Mouse (Mus musculus) CD4-positive helper T cell, adult 2 months (primary cell): ENCODE measurements around the gene St6galnac5.
A peak's percentile ranks its signal among the peaks of the same experiment; 100 is the strongest.

Experiments
- DNase-seq: peaks from one replicate; pipeline ENCODE4 v3.0.0-alpha.2; 2012; ENCODE audit warnings: low read depth, missing footprints, low spot score

St6galnac5 gene

DNA sequence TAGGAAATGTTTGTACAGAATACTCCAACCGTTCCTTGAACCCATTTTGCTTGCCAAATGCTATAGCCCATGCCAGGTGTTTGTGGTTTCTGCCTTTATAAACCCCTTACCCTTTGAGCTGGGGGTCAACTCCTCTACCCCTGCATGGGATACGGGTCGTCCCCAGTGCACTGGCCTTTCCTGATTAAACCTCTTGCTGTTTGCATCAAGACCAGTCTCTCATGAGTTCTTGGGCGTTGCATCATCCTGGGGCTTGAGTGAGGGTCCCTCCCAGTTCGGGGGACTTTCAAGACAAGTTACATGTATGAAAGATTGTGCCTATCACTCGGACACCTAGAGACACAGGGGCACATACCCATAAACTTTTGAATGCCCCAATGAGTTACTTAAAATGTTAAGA lies 67.7 kb downstream of the St6galnac5 start:
- no peak for DNase-seq

DNA sequence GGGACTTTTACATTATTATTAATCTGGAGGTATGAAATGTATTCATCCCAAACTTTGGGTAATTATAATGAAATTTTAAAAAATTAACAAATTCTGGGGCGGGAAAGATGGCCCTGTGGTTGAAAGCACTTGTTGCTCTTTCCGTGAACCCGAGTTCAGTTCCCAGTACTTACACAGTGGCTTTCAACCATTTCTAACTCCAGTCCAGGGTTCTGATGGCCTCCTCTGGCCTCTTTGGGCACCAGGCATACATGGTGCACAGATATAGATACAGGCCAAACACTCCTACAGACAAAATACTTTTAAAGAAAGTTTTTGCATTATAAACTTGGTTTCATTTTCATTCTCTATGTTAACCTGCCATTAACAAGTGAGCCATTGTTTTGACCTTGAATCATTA lies 68.4 kb downstream of the St6galnac5 start:
- DNase-seq = no peak

DNA sequence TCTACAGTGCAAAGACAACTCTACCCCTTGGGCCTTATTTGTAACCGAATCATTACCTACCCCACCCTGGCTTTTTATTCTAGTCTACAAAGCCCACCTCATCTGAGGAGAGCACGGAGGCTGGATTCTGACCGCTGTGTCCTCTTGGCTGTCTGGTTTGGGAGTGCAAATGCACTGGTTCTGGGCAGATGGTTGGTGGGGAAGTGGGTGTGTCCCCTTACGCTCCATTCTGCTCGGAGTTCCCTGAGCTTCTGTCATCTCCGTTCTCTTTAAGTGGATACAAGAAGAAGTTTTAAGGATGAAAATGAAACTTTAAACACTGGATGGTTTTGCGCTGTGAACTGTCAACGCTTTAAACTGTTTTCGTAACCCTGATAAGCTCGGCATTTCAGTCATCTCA lies 68.9 kb downstream of the St6galnac5 start:
- DNase-seq = no peak

DNA sequence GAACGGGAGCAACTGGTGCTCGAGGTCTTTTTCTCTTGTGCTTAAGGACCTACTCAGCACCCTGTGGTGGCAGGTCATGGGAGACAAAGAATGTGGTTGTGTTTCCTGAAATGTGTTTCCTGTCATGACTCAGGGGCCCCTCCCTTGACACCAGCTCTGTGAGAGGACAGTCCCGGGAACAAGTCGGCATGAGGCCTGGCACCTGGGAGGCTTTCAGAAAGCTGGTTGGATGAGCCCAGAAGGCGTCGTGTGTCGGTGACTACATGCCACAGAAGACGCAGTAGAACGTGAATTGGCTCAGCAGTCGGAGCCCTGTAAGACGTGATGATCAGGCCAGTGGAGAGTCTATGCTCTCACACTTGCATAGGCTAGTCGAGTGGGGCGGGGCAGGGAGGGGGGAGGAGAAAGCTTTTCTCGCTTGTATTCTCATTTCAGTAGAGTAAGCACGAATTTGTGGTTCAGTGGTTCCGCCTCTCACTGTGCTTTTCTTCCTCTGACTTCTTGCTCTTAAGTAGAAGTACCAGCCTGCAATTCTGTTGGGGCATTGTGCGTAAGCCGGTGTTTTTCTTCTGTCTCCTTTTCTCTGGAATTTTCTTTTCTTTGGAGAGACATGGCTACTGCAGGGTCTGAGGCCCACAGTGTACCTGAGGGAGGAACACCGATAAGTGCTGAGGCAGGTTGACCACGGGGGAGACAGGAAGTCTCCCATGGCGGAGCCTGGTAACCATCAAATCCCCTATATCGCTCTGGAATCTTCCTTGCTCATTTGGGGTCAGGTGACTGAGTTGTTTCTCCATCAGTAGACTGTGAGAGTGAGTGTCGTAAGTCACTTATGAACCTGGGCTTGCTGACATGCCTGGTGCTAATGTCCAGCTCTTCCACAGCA lies 69.6 kb downstream of the St6galnac5 start:
- DNase-seq = peak; percentile 94

DNA sequence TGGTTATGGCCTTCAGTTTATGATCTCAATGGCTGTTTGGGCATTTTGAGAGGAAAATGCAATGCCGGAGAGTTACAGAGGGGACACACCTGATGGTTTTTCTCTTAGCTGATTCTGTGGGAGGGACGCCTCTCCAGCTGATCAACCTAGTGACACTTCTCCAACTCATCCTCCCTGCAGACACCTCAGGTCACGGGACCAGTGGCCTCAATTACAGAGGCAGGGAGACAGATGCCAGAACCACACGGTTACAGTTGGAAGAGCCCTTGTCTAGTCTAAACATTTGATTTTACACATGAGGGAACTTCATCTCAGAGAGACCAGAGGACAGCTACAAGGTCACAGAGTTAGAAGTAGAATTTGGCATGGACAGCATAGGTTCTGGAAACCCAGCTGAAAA lies 70.5 kb downstream of the St6galnac5 start:
- no peak for DNase-seq

- peak; percentile 54 for DNase-seq
These were observed 74.4 kb downstream of the St6galnac5 start for GRCm38 (mm10) chr3:152907683-152908082.

GRCm38 (mm10) chr3:152907087-152907486 lies 75.0 kb downstream of the St6galnac5 start:
- no peak for DNase-seq

GRCm38 (mm10) chr3:152905800-152906199 lies 76.2 kb downstream of the St6galnac5 start:
- DNase-seq = no peak

DNA sequence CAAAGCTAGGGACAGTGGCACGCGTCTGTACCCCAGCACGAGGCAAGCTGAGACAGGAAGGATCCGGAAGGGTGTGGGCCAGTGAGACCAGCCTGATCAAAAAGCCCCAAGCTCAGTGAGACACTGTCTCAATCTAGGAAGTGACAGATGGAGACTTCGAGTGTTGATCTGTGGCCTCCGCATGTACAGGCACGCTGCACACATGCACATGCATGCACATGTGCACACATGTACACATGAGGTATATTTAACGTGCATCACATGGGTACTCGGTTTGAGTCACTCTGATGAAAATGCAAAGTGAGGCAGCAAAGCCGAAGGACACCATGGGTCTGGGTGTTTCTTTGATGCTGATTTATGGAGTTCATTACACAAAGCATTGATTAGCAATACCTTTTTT lies 77.0 kb downstream of the St6galnac5 start:
- no peak for DNase-seq

DNA sequence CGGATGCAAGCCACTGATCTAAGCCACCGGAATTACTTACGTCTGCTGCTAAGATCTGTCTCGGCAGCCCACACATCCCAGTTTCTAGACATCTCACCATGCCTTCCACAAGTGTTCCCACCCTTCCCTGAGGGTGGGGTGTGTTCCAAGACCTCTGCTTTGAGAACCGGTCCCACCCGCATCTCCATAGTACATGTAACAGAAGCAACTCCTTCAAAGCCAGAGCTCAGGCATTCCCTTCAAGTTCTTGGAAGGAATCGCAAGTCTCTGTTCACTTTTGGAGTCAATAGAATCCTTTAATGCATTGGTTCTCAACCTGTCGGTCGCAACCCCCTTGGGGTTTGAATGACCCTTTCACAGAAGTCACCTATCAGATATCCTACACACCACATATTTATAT lies 83.1 kb downstream of the St6galnac5 start:
- DNase-seq = no peak

GRCm38 (mm10) chr3:152897196-152897595 lies 84.8 kb downstream of the St6galnac5 start:
- DNase-seq = peak; percentile 18

DNA sequence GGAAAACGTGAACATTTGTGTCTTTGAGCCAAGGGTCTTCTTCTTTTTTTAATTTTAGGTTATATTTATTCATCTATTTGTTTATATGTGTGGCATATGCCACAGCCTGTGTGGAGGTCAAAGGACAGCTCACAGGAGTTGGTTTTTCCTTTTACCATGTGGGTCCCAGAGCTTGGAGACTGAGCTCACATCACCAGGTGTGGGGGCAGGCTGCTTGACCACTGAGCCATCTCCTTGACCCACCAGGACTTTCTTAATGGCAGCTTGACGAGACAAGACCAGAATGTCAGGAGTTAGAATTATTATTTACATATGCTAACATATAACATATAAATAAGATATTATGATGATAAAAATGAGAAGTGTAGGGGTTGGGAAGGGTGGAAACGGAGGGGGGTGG lies 85.9 kb downstream of the St6galnac5 start:
- DNase-seq = no peak

GRCm38 (mm10) chr3:152894935-152895334 lies 87.1 kb downstream of the St6galnac5 start:
- no peak for DNase-seq

DNA sequence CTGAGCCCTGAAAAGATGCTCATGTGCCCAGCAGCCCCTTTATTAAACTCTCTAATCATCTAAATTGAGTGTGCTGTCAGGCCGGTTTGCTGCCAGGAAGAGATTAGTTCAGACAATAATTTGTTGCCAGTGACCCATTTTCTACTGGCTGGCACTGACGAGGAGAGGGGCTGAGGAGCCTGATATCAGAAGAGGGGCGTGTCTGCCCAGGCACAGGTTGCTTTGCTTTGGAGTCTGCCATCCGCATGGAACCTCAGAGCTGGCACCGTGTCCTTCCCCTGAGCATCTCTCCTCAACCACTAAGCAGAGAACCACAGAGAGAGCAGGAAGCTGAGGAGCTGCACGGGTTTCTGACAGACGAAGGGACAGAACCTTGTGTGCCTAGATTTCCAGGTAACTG lies 93.9 kb downstream of the St6galnac5 start:
- no peak for DNase-seq

- peak; percentile 32 for DNase-seq
These were observed 95.3 kb downstream of the St6galnac5 start for GRCm38 (mm10) chr3:152886749-152887148.

- no peak for DNase-seq
These were observed 98.5 kb downstream of the St6galnac5 start for GRCm38 (mm10) chr3:152883556-152883955.

DNA sequence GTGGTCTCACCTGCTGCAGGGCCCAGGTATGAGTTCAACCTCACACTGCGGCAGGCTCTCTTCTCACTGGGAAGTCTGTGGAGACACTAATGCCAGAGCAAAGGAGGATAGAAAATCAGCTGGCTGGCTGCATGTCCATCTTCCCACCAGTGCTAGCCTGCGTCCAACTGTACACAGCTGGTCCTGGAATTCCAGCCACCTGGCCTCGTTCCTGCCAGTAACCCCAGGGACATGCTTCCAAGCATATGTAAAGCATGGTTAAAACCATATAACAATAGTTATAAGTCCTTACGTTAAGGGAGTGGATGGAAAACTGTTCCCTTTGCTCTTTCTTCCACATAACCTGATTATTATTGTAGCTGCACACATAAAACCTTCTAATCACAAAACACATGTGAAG lies 100.3 kb downstream of the St6galnac5 start:
- DNase-seq = no peak

DNA sequence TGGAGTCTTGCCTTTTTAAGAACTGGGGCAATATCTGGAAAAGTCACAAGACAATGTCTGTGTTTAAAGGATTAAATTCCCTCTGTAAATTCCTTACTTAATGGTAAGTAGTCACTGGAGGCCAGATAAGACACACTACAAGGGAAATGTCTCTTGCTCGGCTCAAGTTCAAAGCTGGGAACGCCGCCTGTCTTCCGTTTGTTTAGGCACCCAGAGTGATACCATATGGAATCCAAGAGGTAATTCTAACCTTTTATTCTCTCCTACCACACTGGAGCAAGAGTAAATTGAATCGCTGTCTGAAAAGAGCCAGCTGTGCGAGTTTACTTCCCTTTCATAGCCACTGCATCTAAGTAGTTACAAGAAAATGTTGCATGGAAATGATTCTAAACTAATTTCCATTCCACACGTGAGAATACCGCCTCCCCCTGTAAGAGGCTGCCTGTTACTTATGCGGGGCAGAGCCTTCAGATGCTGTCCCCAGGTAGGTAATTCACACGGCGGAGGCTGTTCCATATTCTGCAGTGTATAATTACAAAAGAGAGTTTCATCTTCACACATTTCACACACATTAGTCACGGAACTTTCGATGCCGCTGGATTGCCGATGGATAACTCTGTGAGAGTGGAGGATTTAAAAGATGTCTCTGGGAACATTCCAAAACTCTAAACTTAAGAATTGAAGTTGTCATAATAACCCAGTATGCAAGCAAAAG lies 101.8 kb downstream of the St6galnac5 start:
- no peak for DNase-seq

GRCm38 (mm10) chr3:152875723-152876290 lies 106.2 kb downstream of the St6galnac5 start:
- DNase-seq = no peak

GRCm38 (mm10) chr3:152874431-152875355 lies 107.4 kb downstream of the St6galnac5 start:
- no peak for DNase-seq

- no peak for DNase-seq
These were observed 109.5 kb downstream of the St6galnac5 start for GRCm38 (mm10) chr3:152872596-152872995.
